Comparison of ENCODE assay signal across 29 mouse cellular contexts in genomic region chr9:45979778-45980177, GRCm38 (mm10). TPM values are rescaled to one million over a fixed set of nuclear protein-coding genes. Genes with fewer than 3 reads are reported as not detected.
DNase-seq lines count a peak whose midpoint lies in the region; ATAC-seq lines count a peak whose summit lies in the region.
"Had no signal": no experiment of that assay in that cellular context is flagged by ENCODE, and none has a peak within 500 bp of the region (broad histone marks: within the 10 kb centered on the region; RNA-seq: fewer than 3 reads in every experiment).

No protein-coding gene starts in this region.

- H3K27ac ChIP-seq in liver, embryonic 13.5 days = peak overlapping the region; percentile 61
- peak overlapping the region; percentile 49; the same call in 1 of the 2 replicates for H3K27ac ChIP-seq in liver, embryonic 16.5 days (ENCODE audit: low read length)
- H3K27ac ChIP-seq: forebrain, embryonic 10.5 days; forebrain, embryonic 15.5 days; heart, adult 2 months; heart, embryonic 10.5 days; heart, embryonic 13.5 days; hindbrain, embryonic 14.5 days; hindbrain, postnatal 0 days had no signal

- peak overlapping the region; percentile 30; the same call in 1 of the 2 replicates for H3K9ac ChIP-seq in liver, embryonic 13.5 days
- H3K9ac ChIP-seq in liver, embryonic 16.5 days (ENCODE audit: low read depth, low read length) = no peak overlapping the region
- H3K9ac ChIP-seq: forebrain, embryonic 15.5 days; heart, embryonic 13.5 days; hindbrain, embryonic 14.5 days had no signal

- no peaks in the 10 kb centered on the region for H3K27me3 ChIP-seq in erythroblast, embryonic 14.5 days (ENCODE audit: control insufficient read depth)
- no peaks in the 10 kb centered on the region for H3K27me3 ChIP-seq in liver, embryonic 13.5 days
- H3K27me3 ChIP-seq in liver, embryonic 16.5 days (ENCODE audit: control insufficient read depth, insufficient read depth, low read depth, low read length) = no peaks in the 10 kb centered on the region
- H3K27me3 ChIP-seq: CH12.LX; forebrain, embryonic 15.5 days; heart, embryonic 13.5 days; Patski had no signal

- H3K4me2 ChIP-seq in liver, embryonic 13.5 days = peak overlapping the region; percentile 30
- peak overlapping the region; percentile 24 for H3K4me2 ChIP-seq in liver, embryonic 16.5 days (ENCODE audit: low read depth, low read length)
- H3K4me2 ChIP-seq: forebrain, embryonic 15.5 days; heart, embryonic 13.5 days; hindbrain, embryonic 14.5 days had no signal

- peak; percentile 27 for DNase-seq in c-Kit-positive CD71-positive TER-119-positive erythroid progenitor cells, embryonic 14.5 days (ENCODE audit: low spot score)
- no peak for DNase-seq in liver, embryonic 13.5 days
- no peak for DNase-seq in gastrocnemius, adult 8-10 months (ENCODE audit: low spot score in 2 of 2)
- DNase-seq in kidney, adult 11 months = no peak
- DNase-seq in layer of hippocampus, adult 9-10 months (ENCODE audit: low spot score) = no peak
- DNase-seq: adrenal gland, postnatal 10 days; B cell, adult 2 months; cerebellum, adult 11-12 months; cerebellum, adult 8-10 months; cerebellum, postnatal 10 days; cerebellum, postnatal 36 days; gastrocnemius, postnatal 10 days; gastrocnemius, postnatal 36 days; heart, adult 2 months; heart, postnatal 14 days; heart, postnatal 4 days had no signal

- H3K36me3 ChIP-seq in erythroblast, embryonic 14.5 days (ENCODE audit: control insufficient read depth) = peaks cover 77% of the 10 kb centered on the region
- peaks cover 50% of the 10 kb centered on the region for H3K36me3 ChIP-seq in liver, embryonic 13.5 days
- peaks cover 13% of the 10 kb centered on the region for H3K36me3 ChIP-seq in liver, embryonic 16.5 days (ENCODE audit: control insufficient read depth, insufficient read depth)

- H3K4me3 ChIP-seq in erythroblast, embryonic 14.5 days (replicated peaks) = peak overlapping the region; percentile 37
- H3K4me3 ChIP-seq in liver, embryonic 13.5 days (replicated peaks) = no peak overlapping the region; the same call in 1 of the 2 replicates
- peak overlapping the region; percentile 4; the same call in 1 of the 2 replicates for H3K4me3 ChIP-seq in liver, embryonic 16.5 days (ENCODE audit: low read depth, low read length)
- H3K4me3 ChIP-seq: forebrain, embryonic 10.5 days; forebrain, embryonic 15.5 days; heart, adult 2 months; heart, embryonic 10.5 days; heart, embryonic 13.5 days had no signal

- H3K9me3 ChIP-seq in erythroblast, embryonic 14.5 days (ENCODE audit: control insufficient read depth, low read length) = no peaks in the 10 kb centered on the region
- H3K9me3 ChIP-seq in liver, embryonic 13.5 days (replicated peaks) = no peaks in the 10 kb centered on the region
- H3K9me3 ChIP-seq in liver, embryonic 16.5 days (replicated peaks; ENCODE audit: control insufficient read depth, low read length) = no peaks in the 10 kb centered on the region
- H3K9me3 ChIP-seq: forebrain, embryonic 10.5 days; forebrain, embryonic 15.5 days; G1E; heart, embryonic 10.5 days; heart, embryonic 13.5 days had no signal

- 72% methylated on average over 2 of the region's 2 CpGs for WGBS in liver, embryonic 13.5 days (ENCODE audit: insufficient replicate concordance)
- WGBS in liver, embryonic 16.5 days (ENCODE audit: insufficient replicate concordance) = 67% methylated on average over 2 of the region's 2 CpGs

- H3K4me1 ChIP-seq in erythroblast, embryonic 14.5 days (ENCODE audit: control insufficient read depth) = peaks cover 56% of the 10 kb centered on the region
- H3K4me1 ChIP-seq in liver, embryonic 13.5 days (replicated peaks) = peaks cover 61% of the 10 kb centered on the region
- H3K4me1 ChIP-seq in liver, embryonic 16.5 days (ENCODE audit: control insufficient read depth, low read depth, low read length) = peaks cover 39% of the 10 kb centered on the region

- ATAC-seq in liver, embryonic 13.5 days (ENCODE audit: low read depth) = peak; percentile 49
- ATAC-seq in liver, embryonic 16.5 days (ENCODE audit: low read depth) = peak; percentile 49
- ATAC-seq: forebrain, embryonic 15.5 days; hindbrain, postnatal 0 days; inflammation-experienced regulatory T-cells, adult 6 months; Patski had no signal

RNA-seq across cellular contexts. Expression of gene Sidt2, which starts 24.7 kb away (rescaled TPM):
- 2.4 and 2.6 TPM in 2 replicates for polyA plus RNA-seq in erythroblast, embryonic 14.5 days (2012)
- polyA plus RNA-seq in liver, embryonic 13.5 days (2015; fragmentation: Nextera tagmentation; extraction: Ambion mirVana) = 17.7 and 19.6 TPM in 2 replicates
- polyA plus RNA-seq in liver, embryonic 16.5 days (2015; fragmentation: Nextera tagmentation; extraction: Ambion mirVana) = 18.5 and 20.5 TPM in 2 replicates
- total RNA-seq in gastrocnemius, adult 8-10 months (2022) = 10 to 100 TPM; 64.4 to 70.3 (median 67.4) TPM

RNA-seq across cellular contexts. Expression of gene Pafah1b2, which starts 32.7 kb away (rescaled TPM):
- polyA plus RNA-seq in erythroblast, embryonic 14.5 days (2012) = 8.5 and 11.0 TPM in 2 replicates
- polyA plus RNA-seq in liver, embryonic 13.5 days (2015; fragmentation: Nextera tagmentation; extraction: Ambion mirVana) = 80.3 and 92.8 TPM in 2 replicates
- 57.6 and 63.3 TPM in 2 replicates for polyA plus RNA-seq in liver, embryonic 16.5 days (2015; fragmentation: Nextera tagmentation; extraction: Ambion mirVana)
- 10 to 100 TPM; 19.1 to 25.8 (median 23.2) TPM for total RNA-seq in gastrocnemius, adult 8-10 months (2022)

RNA-seq across cellular contexts. Expression of gene Sik3, which starts 32.8 kb away (rescaled TPM):
- polyA plus RNA-seq in erythroblast, embryonic 14.5 days (2012) = 0.13 and 0.25 TPM in 2 replicates
- 2.4 and 2.8 TPM in 2 replicates for polyA plus RNA-seq in liver, embryonic 13.5 days (2015; fragmentation: Nextera tagmentation; extraction: Ambion mirVana)
- polyA plus RNA-seq in liver, embryonic 16.5 days (2015; fragmentation: Nextera tagmentation; extraction: Ambion mirVana) = 1.6 and 1.7 TPM in 2 replicates
- 10 to 100 TPM; 36.6 to 42.4 (median 39.7) TPM for total RNA-seq in gastrocnemius, adult 8-10 months (2022)

RNA-seq across cellular contexts. Expression of gene Tagln, which starts 43.9 kb away (rescaled TPM):
- polyA plus RNA-seq in erythroblast, embryonic 14.5 days (2012) = not detected in 2 replicates
- 7.5 and 8.0 TPM in 2 replicates for polyA plus RNA-seq in liver, embryonic 13.5 days (2015; fragmentation: Nextera tagmentation; extraction: Ambion mirVana)
- 6.2 and 9.5 TPM in 2 replicates for polyA plus RNA-seq in liver, embryonic 16.5 days (2015; fragmentation: Nextera tagmentation; extraction: Ambion mirVana)
- 10 to 100 TPM; 28.4 to 54.2 (median 31.7) TPM for total RNA-seq in gastrocnemius, adult 8-10 months (2022)
- total RNA-seq: granulocyte monocyte progenitor cell, adult 5-6 weeks had no signal
